Comparison of ENCODE assay signal across 22 mouse cellular contexts in genomic region chr11:22622496-22622997, GRCm38 (mm10).
DNase-seq lines count a peak whose midpoint lies in the region; ATAC-seq and TF ChIP-seq lines count a peak whose summit lies in the region.
"Had no signal": no experiment of that assay in that cellular context is flagged by ENCODE, and none has a peak within 500 bp of the region (broad histone marks: within the 10 kb centered on the region; RNA-seq: fewer than 3 reads in every experiment).

No protein-coding gene starts in this region.

- intact Hi-C loops in left cerebral cortex, postnatal 4 days (cut with DNase I): no loop called here

- ATAC-seq in lung, embryonic 15.5 days (ENCODE audit: borderline replicate concordance, extremely low read depth, low FRiP score, low TSS enrichment): no peak
- ATAC-seq in embryonic facial prominence, embryonic 15.5 days (ENCODE audit: insufficient number of reproducible peaks, low FRiP score, low TSS enrichment, low read depth): no peak
- no peak for ATAC-seq in stomach, embryonic 14.5 days (ENCODE audit: insufficient number of reproducible peaks, insufficient read depth, low FRiP score, low read depth)
- ATAC-seq: activated CD4-positive, CD25-positive, alpha-beta regulatory T cell, adult 4 months; hindbrain, embryonic 16.5 days had no signal

- no peak overlapping the region for H3K4me3 ChIP-seq in lung, embryonic 15.5 days
- no peak overlapping the region for H3K4me3 ChIP-seq in ES-E14 (ENCODE audit: insufficient read depth in 1 of 2, low read depth in 1 of 2, low read length in 2 of 2, poor library complexity in 1 of 2, severe bottlenecking in 1 of 2)
- no peak overlapping the region for H3K4me3 ChIP-seq in embryonic facial prominence, embryonic 15.5 days (replicated peaks)
- no peak overlapping the region for H3K4me3 ChIP-seq in stomach, embryonic 14.5 days (ENCODE audit: low read depth, low read length)
- no peak overlapping the region for H3K4me3 ChIP-seq in heart, embryonic 10.5 days
- H3K4me3 ChIP-seq: forebrain, embryonic 12.5 days; heart, embryonic 13.5 days; layer of hippocampus, adult 2 months; midbrain, embryonic 12.5 days; neural tube, embryonic 13.5 days had no signal

- H3K36me3 ChIP-seq in lung, embryonic 15.5 days: no peaks in the 10 kb centered on the region
- H3K36me3 ChIP-seq in ES-E14 (ENCODE audit: control insufficient read depth, insufficient read depth, low read length, poor library complexity, severe bottlenecking): no peaks in the 10 kb centered on the region
- H3K36me3 ChIP-seq in embryonic facial prominence, embryonic 15.5 days: no peaks in the 10 kb centered on the region
- H3K36me3 ChIP-seq in stomach, embryonic 14.5 days (ENCODE audit: control insufficient read depth, insufficient read depth, low read length): no peaks in the 10 kb centered on the region
- H3K36me3 ChIP-seq in heart, embryonic 10.5 days: no peaks in the 10 kb centered on the region
- H3K36me3 ChIP-seq: forebrain, embryonic 12.5 days; heart, embryonic 13.5 days; midbrain, embryonic 12.5 days; neural tube, embryonic 13.5 days had no signal

- in situ Hi-C loops in ES-E14 (cut with MboI; ENCODE audit: low sequenced_read_pairs in 2 of 2, unreplicated experiment in 2 of 2): no loop called here

- H3K4me1 ChIP-seq in lung, embryonic 15.5 days: peaks cover 15% of the 10 kb centered on the region; the same call in 1 of the 2 replicates
- peaks cover 8 to 29% of the 10 kb centered on the region in 2 experiments for H3K4me1 ChIP-seq in ES-E14 (ENCODE audit: control insufficient read depth in 2 of 2, insufficient read depth in 2 of 2, low read length in 2 of 2, poor library complexity in 1 of 2)
- 0 out of 2 replicates have a peak, but pooled peaks cover 6% of the 10 kb centered on the region for H3K4me1 ChIP-seq in embryonic facial prominence, embryonic 15.5 days
- no peaks in the 10 kb centered on the region for H3K4me1 ChIP-seq in stomach, embryonic 14.5 days (ENCODE audit: control insufficient read depth, insufficient read depth, low read length)
- H3K4me1 ChIP-seq in heart, embryonic 10.5 days: peaks cover 15% of the 10 kb centered on the region
- H3K4me1 ChIP-seq: forebrain, embryonic 12.5 days; midbrain, embryonic 12.5 days; neural tube, embryonic 13.5 days had no signal

- no peaks in the 10 kb centered on the region for H3K9me3 ChIP-seq in lung, embryonic 15.5 days
- no peaks in the 10 kb centered on the region for H3K9me3 ChIP-seq in ES-E14 (ENCODE audit: control insufficient read depth, insufficient read depth, low read depth, low read length)
- no peaks in the 10 kb centered on the region for H3K9me3 ChIP-seq in embryonic facial prominence, embryonic 15.5 days (replicated peaks)
- no peaks in the 10 kb centered on the region for H3K9me3 ChIP-seq in stomach, embryonic 14.5 days (ENCODE audit: control insufficient read depth, low read depth, low read length)
- no peaks in the 10 kb centered on the region for H3K9me3 ChIP-seq in heart, embryonic 10.5 days
- H3K9me3 ChIP-seq: forebrain, embryonic 12.5 days; heart, embryonic 13.5 days; midbrain, embryonic 12.5 days; neural tube, embryonic 13.5 days had no signal

- 42% methylated on average over 8 of the region's 8 CpGs for WGBS in lung, embryonic 15.5 days
- WGBS in embryonic facial prominence, embryonic 15.5 days: 63% methylated on average over 8 of the region's 8 CpGs
- 41% methylated on average over 8 of the region's 8 CpGs for WGBS in stomach, embryonic 14.5 days
- WGBS in heart, embryonic 10.5 days: 69% methylated on average over 8 of the region's 8 CpGs

- H3K27me3 ChIP-seq in lung, embryonic 15.5 days: no peaks in the 10 kb centered on the region
- no peaks in the 10 kb centered on the region for H3K27me3 ChIP-seq in embryonic facial prominence, embryonic 15.5 days
- H3K27me3 ChIP-seq in stomach, embryonic 14.5 days (ENCODE audit: control insufficient read depth, insufficient read depth, low read length): no peaks in the 10 kb centered on the region
- H3K27me3 ChIP-seq in heart, embryonic 10.5 days (ENCODE audit: insufficient read depth, poor library complexity, severe bottlenecking): no peaks in the 10 kb centered on the region
- H3K27me3 ChIP-seq: heart, embryonic 13.5 days; neural tube, embryonic 13.5 days had no signal

- H3K9ac ChIP-seq in lung, embryonic 15.5 days: no peak overlapping the region
- H3K9ac ChIP-seq in ES-E14 (ENCODE audit: insufficient read depth, low read depth, low read length, poor library complexity, severe bottlenecking): no peak overlapping the region; the same call in 1 of the 2 replicates
- H3K9ac ChIP-seq in embryonic facial prominence, embryonic 15.5 days: no peak overlapping the region
- no peak overlapping the region for H3K9ac ChIP-seq in stomach, embryonic 14.5 days (replicated peaks; ENCODE audit: low read depth, low read length)
- H3K9ac ChIP-seq: forebrain, embryonic 12.5 days; heart, embryonic 13.5 days; liver, embryonic 14.5 days; midbrain, embryonic 12.5 days; neural tube, embryonic 13.5 days had no signal

- DNase-seq in lung, postnatal 36 days: no peak
- no peak for DNase-seq in ES-E14 (ENCODE audit: low read depth, low spot score)
- DNase-seq in heart, embryonic 10.5 days (ENCODE audit: low spot score): no peak
- no peak for DNase-seq in testis, postnatal 14 days (ENCODE audit: low spot score)
- no peak for DNase-seq in left cerebral cortex, postnatal 4 days
- DNase-seq: adrenal gland, postnatal 10 days; cerebellum, postnatal 10 days; gastrocnemius, postnatal 10 days; heart, adult 11 months; kidney, adult 18-20 months; kidney, postnatal 10 days had no signal

- H3K4me2 ChIP-seq in lung, embryonic 15.5 days: no peak overlapping the region
- H3K4me2 ChIP-seq in embryonic facial prominence, embryonic 15.5 days (replicated peaks): no peak overlapping the region
- H3K4me2 ChIP-seq in stomach, embryonic 14.5 days (replicated peaks; ENCODE audit: low read depth, low read length): no peak overlapping the region
- H3K4me2 ChIP-seq: forebrain, embryonic 12.5 days; heart, embryonic 13.5 days; midbrain, embryonic 12.5 days; neural tube, embryonic 13.5 days had no signal

- H3K27ac ChIP-seq in lung, embryonic 15.5 days: peak overlapping the region; percentile 96
- H3K27ac ChIP-seq in ES-E14 (ENCODE audit: insufficient read depth, low read depth, low read length, poor library complexity, severe bottlenecking): peak overlapping the region; percentile 29; the same call in 1 of the 2 replicates
- peak overlapping the region; percentile 36; the same call in 1 of the 2 replicates for H3K27ac ChIP-seq in embryonic facial prominence, embryonic 15.5 days (replicated peaks)
- peak overlapping the region; percentile 52 for H3K27ac ChIP-seq in stomach, embryonic 14.5 days (ENCODE audit: low read length)
- no peak overlapping the region for H3K27ac ChIP-seq in heart, embryonic 10.5 days
- H3K27ac ChIP-seq: forebrain, embryonic 12.5 days; heart, embryonic 13.5 days; layer of hippocampus, adult 2 months; liver, embryonic 14.5 days; midbrain, embryonic 12.5 days; neural tube, embryonic 13.5 days had no signal

TF ChIP-seq in ES-E14, 5 proteins besides CTCF, POLR2A, EP300 and RAD21:
- TF ChIP-seq ZNF384 (IDR thresholded peaks at IDR 0.05; ENCODE audit: low read depth, low read length) (no peak), MAFK (IDR thresholded peaks at IDR 0.05; ENCODE audit: insufficient read depth, low read depth, low read length) (peak; percentile 95)
TF ChIP-seq in ES-E14: peak in this region for 1.
